Mouse (Mus musculus) bone marrow, adult 2 months (tissue): ENCODE results near the gene Cblb.

Source experiments
- CTCF ChIP-seq: fragments of 200-500 bp; IDR thresholded peaks from 2 replicates; pipeline ENCODE4 v1.5.1; 2011; ENCODE audit warnings: low read length, control low read depth; ENCODE audit not compliant: control insufficient read depth, insufficient read depth
- POLR2A ChIP-seq: fragments of 200-500 bp; IDR thresholded peaks from 2 replicates; pipeline ENCODE4 v1.6.1; 2011; ENCODE audit warnings: low read depth, mild to moderate bottlenecking, control low read depth, low read length, borderline replicate concordance; ENCODE audit not compliant: control insufficient read depth

DNA sequence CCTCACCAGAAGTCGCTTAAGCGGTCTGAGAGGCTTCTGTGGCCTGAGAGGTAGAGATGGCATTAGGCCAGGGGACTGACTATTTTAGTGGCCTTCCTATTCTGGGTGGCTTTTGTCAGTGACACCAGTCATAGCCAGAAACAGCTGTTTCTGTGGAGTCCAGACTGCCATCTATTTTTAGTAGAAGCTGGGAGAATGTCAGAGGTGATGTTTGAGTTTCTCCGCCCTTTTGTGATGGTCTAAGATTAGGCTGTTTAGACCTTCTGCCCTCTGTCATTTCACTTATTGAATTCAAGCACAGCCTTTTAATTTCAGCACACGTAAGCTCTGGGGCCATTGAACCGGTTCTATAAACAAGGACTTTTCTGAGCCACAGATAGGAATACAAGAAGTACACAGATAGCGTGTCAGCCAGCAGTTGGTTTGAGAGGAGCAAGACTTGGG lies 40.8 kb downstream of the Cblb start:
- TF ChIP-seq POLR2A (no peak), CTCF (no peak)
